8 mouse cellular contexts compared by ENCODE assay signal in genomic region chr2:26910124-26910993, GRCm38 (mm10). TPM values are rescaled to one million over a fixed set of nuclear protein-coding genes. Genes with fewer than 3 reads are reported as not detected.
DNase-seq lines count a peak whose midpoint lies in the region; ATAC-seq and TF ChIP-seq lines count a peak whose summit lies in the region.

TSS of gene Med22 (minus strand) at chr2:26910677.
TSS of gene Rpl7a (plus strand) at chr2:26910764.

- peak within 1 kb of the TSS; percentile 71 for H3K27ac ChIP-seq in MEL (ENCODE audit: control insufficient read depth, low read depth, low read length)
- peak within 1 kb of the TSS; percentile 42 for H3K27ac ChIP-seq in cerebellum, adult 2 months (ENCODE audit: insufficient read depth, low read length)
- peak within 1 kb of the TSS; percentile 88 for H3K27ac ChIP-seq in lung, embryonic 16.5 days (ENCODE audit: low read length)

- peak; percentile 98 for DNase-seq in MEL (ENCODE audit: low read depth, low spot score)
- DNase-seq in cerebellum, adult 2 months: peak; percentile 99 to 100
- peak; percentile 99 for DNase-seq in forelimb bud, embryonic 11.5 days (ENCODE audit: low read depth, low spot score)
- DNase-seq in layer of hippocampus, adult 9-10 months (ENCODE audit: low spot score): peak; percentile 100
- DNase-seq in ovary, postnatal 10 days (ENCODE audit: low spot score): peak; percentile 99
- DNase-seq in thymus, postnatal 10 days (ENCODE audit: low spot score in 2 of 2): peak; percentile 98 to 100

- H3K4me2 ChIP-seq in lung, embryonic 16.5 days (ENCODE audit: low read depth, low read length): peak within 1 kb of the TSS; percentile 95

- no peak for TF ChIP-seq EP300 in MEL (IDR thresholded peaks at IDR 0.05; ENCODE audit: low read depth in 1 of 2, low read length in 2 of 2)

- TF ChIP-seq POLR2A in MEL (IDR thresholded peaks at IDR 0.05; ENCODE audit: control insufficient read depth in 1 of 2, insufficient read depth in 1 of 2, low read depth in 1 of 2, low read length in 2 of 2, poor library complexity in 1 of 2): peak; percentile 92 to 98
- peak; percentile 89 for TF ChIP-seq POLR2A in cerebellum, adult 2 months (IDR thresholded peaks at IDR 0.05; ENCODE audit: borderline replicate concordance, insufficient read depth, low read length)

- WGBS in cerebellum, adult 2 months: under 1% methylated on average over 73 of the region's 74 CpGs
- under 1% methylated on average over 74 of the region's 74 CpGs for WGBS in lung, embryonic 16.5 days

- TF ChIP-seq RAD21 in MEL (IDR thresholded peaks at IDR 0.05; ENCODE audit: low read depth, low read length): no peak

- H3K9ac ChIP-seq in MEL (ENCODE audit: control insufficient read depth, low read depth, low read length, poor library complexity, severe bottlenecking): peak within 1 kb of the TSS; percentile 87
- peak within 1 kb of the TSS; percentile 91 for H3K9ac ChIP-seq in lung, embryonic 16.5 days (ENCODE audit: low read length)

- ATAC-seq in hematopoietic stem cell, adult 5-6 weeks (replicated peaks in 1 of 2; ENCODE audit: insufficient read depth in 1 of 2, low FRiP score in 2 of 2, low TSS enrichment in 1 of 2, low read depth in 1 of 2, poor library complexity in 2 of 2, severe bottlenecking in 2 of 2): peak; percentile 69 to 82
- peak; percentile 96 for ATAC-seq in lung, embryonic 16.5 days (ENCODE audit: low read depth)

- TF ChIP-seq CTCF in MEL (IDR thresholded peaks at IDR 0.05 in 2 of 3, conservative IDR thresholded peaks at IDR 0.05 in 1 of 3; ENCODE audit: control insufficient read depth in 1 of 3, insufficient read depth in 1 of 3, low read depth in 2 of 3, low read length in 3 of 3, poor library complexity in 1 of 3, severe bottlenecking in 1 of 3): no peak
- no peak for TF ChIP-seq CTCF in cerebellum, adult 2 months (IDR thresholded peaks at IDR 0.05; ENCODE audit: borderline replicate concordance, insufficient read depth, low read depth, low read length)

- peaks cover 5 to 24% of the 10 kb centered on the region in 2 experiments; a peak in 3 of 4 replicates for H3K36me3 ChIP-seq in MEL (ENCODE audit: control insufficient read depth in 1 of 2, insufficient read depth in 2 of 2, low read length in 2 of 2)
- H3K36me3 ChIP-seq in lung, embryonic 16.5 days (ENCODE audit: control insufficient read depth, insufficient read depth, low read length): peaks cover 47% of the 10 kb centered on the region

- H3K9me3 ChIP-seq in MEL (replicated peaks; ENCODE audit: insufficient read depth, low read length): no peaks in the 10 kb centered on the region
- no peaks in the 10 kb centered on the region for H3K9me3 ChIP-seq in lung, embryonic 16.5 days (ENCODE audit: control insufficient read depth, low read length)

- peaks cover 65% of the 10 kb centered on the region for H3K79me2 ChIP-seq in MEL (ENCODE audit: control insufficient read depth, insufficient read depth, low read length, poor library complexity)

- peak within 1 kb of the TSS; percentile 76 to 78 for H3K4me3 ChIP-seq in MEL (ENCODE audit: control insufficient read depth in 1 of 2, insufficient read depth in 1 of 2, low read depth in 2 of 2, low read length in 2 of 2)
- peak within 1 kb of the TSS; percentile 95 for H3K4me3 ChIP-seq in cerebellum, adult 2 months (replicated peaks; ENCODE audit: insufficient read depth, low read depth, low read length)
- H3K4me3 ChIP-seq in lung, embryonic 16.5 days (ENCODE audit: low read length): peak within 1 kb of the TSS; percentile 75

- H3K4me1 ChIP-seq in MEL (ENCODE audit: control insufficient read depth in 1 of 2, insufficient read depth in 2 of 2, low read length in 2 of 2): peaks cover 2 to 14% of the 10 kb centered on the region in 2 experiments; a peak in 3 of 4 replicates
- peaks cover 6% of the 10 kb centered on the region for H3K4me1 ChIP-seq in cerebellum, adult 2 months (ENCODE audit: control insufficient read depth, insufficient read depth, low read length)
- peaks cover 25% of the 10 kb centered on the region for H3K4me1 ChIP-seq in lung, embryonic 16.5 days (replicated peaks; ENCODE audit: control insufficient read depth, insufficient read depth, low read length)

- no peaks in the 10 kb centered on the region for H3K27me3 ChIP-seq in MEL (ENCODE audit: control insufficient read depth in 1 of 2, insufficient read depth in 2 of 2, low read length in 2 of 2)
- no peaks in the 10 kb centered on the region for H3K27me3 ChIP-seq in cerebellum, adult 2 months (ENCODE audit: control insufficient read depth, insufficient read depth, low read length)
- no peaks in the 10 kb centered on the region for H3K27me3 ChIP-seq in lung, embryonic 16.5 days (ENCODE audit: control insufficient read depth, insufficient read depth, low read depth, low read length)

TF ChIP-seq in MEL, 35 proteins besides CTCF, POLR2A, EP300 and RAD21:
- peak; percentile 79 for TF ChIP-seq NRF1 (IDR thresholded peaks at IDR 0.05; ENCODE audit: insufficient read depth, low read depth, low read length, poor library complexity, severe bottlenecking)
- TF ChIP-seq MYC (IDR thresholded peaks at IDR 0.05; ENCODE audit: low read depth, low read length): peak; percentile 90; the same call in 1 of the 2 replicates
- no peak for TF ChIP-seq JUND (IDR thresholded peaks at IDR 0.05; ENCODE audit: low read depth, low read length)
- TF ChIP-seq MAX (IDR thresholded peaks at IDR 0.05; ENCODE audit: low read length): peak; percentile 41; the same call in 1 of the 2 replicates
- 0 out of 2 replicates have a peak, but pooled peaks have one; percentile 22 for TF ChIP-seq ELF1 (IDR thresholded peaks at IDR 0.05; ENCODE audit: low read depth, low read length)
- TF ChIP-seq CHD2 (IDR thresholded peaks at IDR 0.05; ENCODE audit: low read length): peak; percentile 98
- TF ChIP-seq SMC3 (IDR thresholded peaks at IDR 0.05; ENCODE audit: low read depth, low read length): no peak
- TF ChIP-seq ZMIZ1 (IDR thresholded peaks at IDR 0.05; ENCODE audit: low read depth, low read length): peak; percentile 96
- TF ChIP-seq MAFK (IDR thresholded peaks at IDR 0.05; ENCODE audit: borderline replicate concordance, low read depth, low read length): no peak
- peak; percentile 97 for TF ChIP-seq TBP (IDR thresholded peaks at IDR 0.05; ENCODE audit: low read depth, low read length)
- peak; percentile 66; the same call in 1 of the 2 replicates for TF ChIP-seq KAT2A (conservative IDR thresholded peaks at IDR 0.05; ENCODE audit: low read depth, low read length)
- TF ChIP-seq ZC3H11A (IDR thresholded peaks at IDR 0.05; ENCODE audit: low read depth, low read length): no peak
- 0 out of 2 replicates have a peak, but pooled peaks have one; percentile 33 for TF ChIP-seq UBTF (IDR thresholded peaks at IDR 0.05; ENCODE audit: borderline replicate concordance, insufficient read depth, low read depth, low read length)
- peak; percentile 98 for TF ChIP-seq NELFE (IDR thresholded peaks at IDR 0.05; ENCODE audit: low read depth, low read length)
- TF ChIP-seq TCF12 (IDR thresholded peaks at IDR 0.05; ENCODE audit: low read depth, low read length): peak; percentile 76; the same call in 1 of the 2 replicates
- TF ChIP-seq POLR2AphosphoS5 (IDR thresholded peaks at IDR 0.05; ENCODE audit: borderline replicate concordance, low read depth, low read length): peak; percentile 72; the same call in 1 of the 2 replicates
- no peak for TF ChIP-seq BHLHE40 (IDR thresholded peaks at IDR 0.05; ENCODE audit: borderline replicate concordance, low read depth, low read length)
- TF ChIP-seq HCFC1 (IDR thresholded peaks at IDR 0.05; ENCODE audit: low read depth, low read length): peak; percentile 89
- TF ChIP-seq MYB (IDR thresholded peaks at IDR 0.05; ENCODE audit: low read depth, low read length): no peak
- TF ChIP-seq POLR2AphosphoS2 (IDR thresholded peaks at IDR 0.05; ENCODE audit: low read length): peak; percentile 97
- peak; percentile 71 for TF ChIP-seq SIN3A (IDR thresholded peaks at IDR 0.05; ENCODE audit: low read length)
- no peak for TF ChIP-seq GATA1 (IDR thresholded peaks at IDR 0.05; ENCODE audit: low read depth, low read length)
- TF ChIP-seq MXI1 (IDR thresholded peaks at IDR 0.05; ENCODE audit: low read depth, low read length): peak; percentile 69

RNA-seq across cellular contexts. Expression of gene Med22, which starts in this region (rescaled TPM):
- total RNA-seq in MEL (2012; rRNA removed): 64.6 and 90.1 TPM in 2 replicates
- 10 to 100 TPM in 1 of 2 experiments, not detected in 1; 79.0 TPM for polyA plus RNA-seq in MEL (2012; ENCODE audit: insufficient read depth in 1 of 2, insufficient read length in 2 of 2, low read depth in 1 of 2, low replicate concordance in 2 of 2, missing spikeins in 1 of 2)
- polyA plus RNA-seq in cerebellum, adult 2 months (2012; rRNA removed): 56.6 and 58.1 TPM in 2 replicates
- 22.1 and 24.0 TPM in 2 replicates for total RNA-seq in hematopoietic stem cell, adult 5-6 weeks (2017)
- polyA plus RNA-seq in lung, embryonic 16.5 days (2015; fragmentation: Nextera tagmentation; extraction: Ambion mirVana): 48.5 and 49.1 TPM in 2 replicates

RNA-seq across cellular contexts. Expression of gene Rpl7a, which starts in this region (rescaled TPM):
- 3,335 and 3,552 TPM in 2 replicates for total RNA-seq in MEL (2012; rRNA removed)
- 1,000 to 10,000 TPM in 1 of 2 experiments, not detected in 1; 1,526 TPM for polyA plus RNA-seq in MEL (2012; ENCODE audit: insufficient read depth in 1 of 2, insufficient read length in 2 of 2, low read depth in 1 of 2, low replicate concordance in 2 of 2, missing spikeins in 1 of 2)
- polyA plus RNA-seq in cerebellum, adult 2 months (2012; rRNA removed): 670 and 676 TPM in 2 replicates
- 1,682 and 2,482 TPM in 2 replicates for total RNA-seq in hematopoietic stem cell, adult 5-6 weeks (2017)
- polyA plus RNA-seq in lung, embryonic 16.5 days (2015; fragmentation: Nextera tagmentation; extraction: Ambion mirVana): 578 and 617 TPM in 2 replicates

Comparison
In these comparisons a context has a peak if more than half of its experiments do, and no peak if none do; other contexts are left out.
1. Peak in every context shown above with its lines: DNase-seq, ATAC-seq, H3K4me3 ChIP-seq and H3K27ac ChIP-seq.